Mouse (Mus musculus) G1E (cell line): ENCODE measurements around the gene C130026I21Rik. TPM values are rescaled to one million over a fixed set of nuclear protein-coding genes. Genes with fewer than 3 reads are reported as not detected.
"Not testable (repeated sequence)": the region's sequence is repeated elsewhere in the genome, so short reads cannot be mapped to it uniquely, and the experiment has no call there.

Experiments used
- ATAC-seq: 2 replicates; pipeline ENCODE4 v1.8.0; 2016; ENCODE audit warnings: mild to moderate bottlenecking; ENCODE audit not compliant: insufficient number of reproducible peaks, poor library complexity, low FRiP score, severe bottlenecking; ENCODE audit errors: extremely low read depth
- DNase-seq: peaks from one replicate; pipeline ENCODE4 v3.0.0; 2012; ENCODE audit warnings: low spot score
- H3K27me3 ChIP-seq: 2 replicates; pipeline ENCODE4 v1.6.1; 2012; ENCODE audit warnings: mild to moderate bottlenecking, low read length, inconsistent platforms; ENCODE audit not compliant: insufficient read depth
- H3K36me3 ChIP-seq: replicated peaks from 2 replicates; pipeline ENCODE3; 2012; ENCODE audit warnings: mild to moderate bottlenecking, inconsistent platforms
- H3K4me1 ChIP-seq: 2 replicates; pipeline ENCODE4 v1.6.1; 2012; ENCODE audit warnings: low read depth, low read length, inconsistent platforms, mixed read lengths; ENCODE audit not compliant: insufficient read depth
- H3K4me3 ChIP-seq: 2 replicates; pipeline ENCODE4 v1.5.1; 2012; ENCODE audit warnings: low read depth, mild to moderate bottlenecking, inconsistent platforms, low read length, moderate library complexity, mixed read lengths
- H3K9me3 ChIP-seq: replicated peaks from 2 replicates; pipeline ENCODE4 v1.6.1; 2012; ENCODE audit warnings: inconsistent platforms
- polyA plus RNA-seq: library from polyadenylated mRNA; stranded (reverse); fragments of >175 nt; gene quantifications from 2 replicates; pipeline ENCODE4 v1.2.3, GENCODE M21; 2012
- total RNA-seq, 2 experiments: library from RNA; stranded (forward) in 1 of 2; stranded (reverse) in 1 of 2; fragments of 200-1000 nt in 1 of 2; fragments of >200 nt in 1 of 2; fragmentation: Nextera tagmentation in 1 of 2; gene quantifications; 2 replicates each; pipeline ENCODE4 v1.2.3; 2014 to 2017

Gene C130026I21Rik
- total RNA-seq (2014; fragmentation: Nextera tagmentation) = not detected in 2 replicates
- 2.9 and 4.1 TPM in 2 replicates for total RNA-seq (2017)
- not detected in 2 replicates for polyA plus RNA-seq

DNA sequence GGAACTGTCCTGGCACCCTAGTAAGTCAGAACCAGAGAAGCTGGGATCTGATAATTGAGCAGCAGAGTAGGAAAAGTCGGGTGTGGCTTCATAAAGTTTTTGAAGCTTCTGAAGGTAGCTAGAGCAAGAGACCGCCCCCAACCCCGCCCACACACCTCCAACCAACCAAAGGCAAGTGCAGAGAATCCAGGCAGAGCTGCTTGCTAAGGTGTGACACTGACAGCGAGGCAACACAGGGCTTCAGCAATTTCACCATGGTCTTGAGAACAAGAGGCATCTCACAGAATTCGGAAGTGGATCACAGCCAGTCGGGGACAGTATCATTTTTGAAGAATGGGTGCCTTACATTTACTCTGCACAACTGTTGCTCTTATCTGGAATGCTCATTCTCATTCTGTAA, at the start of gene C130026I21Rik:
Gene C130026I21Rik, minus strand, starts transcription at position 101 of the 400 bp plus-strand sequence.
- DNase-seq, H3K27me3 ChIP-seq, ATAC-seq, H3K4me3 ChIP-seq, H3K9me3 ChIP-seq, H3K36me3 ChIP-seq, H3K4me1 ChIP-seq: not testable (repeated sequence)

DNA sequence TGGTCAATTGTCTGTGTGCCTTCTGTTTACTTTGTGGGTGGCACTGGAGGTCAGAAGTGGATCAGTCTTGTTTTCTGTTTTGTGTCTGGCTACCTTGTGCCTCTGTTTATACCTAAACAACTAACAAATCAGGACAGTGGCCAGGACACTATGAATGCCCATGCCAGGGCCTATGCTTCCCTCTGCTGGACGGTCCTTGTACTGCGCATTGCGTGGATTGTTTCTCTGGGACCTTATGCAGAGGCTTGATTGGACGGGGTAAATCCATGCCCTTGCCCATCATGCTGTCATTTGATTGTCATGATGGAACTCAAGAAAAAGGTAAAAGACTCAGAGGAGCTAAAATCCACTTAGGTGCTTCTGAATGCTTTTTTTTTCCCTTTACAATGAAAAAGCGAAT, 16.7 kb upstream of the C130026I21Rik start:
- not testable (repeated sequence) for H3K36me3 ChIP-seq, H3K4me3 ChIP-seq, ATAC-seq, H3K4me1 ChIP-seq, H3K9me3 ChIP-seq, H3K27me3 ChIP-seq, DNase-seq

DNA sequence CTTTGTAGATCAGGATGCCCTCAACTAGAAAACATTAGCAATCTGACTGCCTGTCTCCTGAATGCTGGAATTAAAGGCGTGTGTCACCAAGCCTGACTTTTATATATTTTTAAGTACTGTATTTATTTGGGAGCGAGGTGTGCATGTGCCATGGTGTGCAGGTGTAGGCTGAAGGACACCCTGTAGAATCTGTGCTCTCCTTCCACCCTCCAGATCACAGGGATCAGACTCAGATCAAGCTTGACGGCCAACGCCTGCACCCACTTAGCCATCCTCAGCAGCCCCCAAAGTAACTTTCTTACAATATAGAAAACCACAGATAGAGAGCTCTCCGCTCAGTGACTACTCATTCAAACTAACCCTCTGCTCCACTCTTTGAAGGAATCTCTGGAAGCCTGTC, 6.1 kb upstream of the C130026I21Rik start:
- not testable (repeated sequence) for H3K27me3 ChIP-seq, DNase-seq, H3K9me3 ChIP-seq, H3K4me1 ChIP-seq, ATAC-seq, H3K36me3 ChIP-seq, H3K4me3 ChIP-seq

DNA sequence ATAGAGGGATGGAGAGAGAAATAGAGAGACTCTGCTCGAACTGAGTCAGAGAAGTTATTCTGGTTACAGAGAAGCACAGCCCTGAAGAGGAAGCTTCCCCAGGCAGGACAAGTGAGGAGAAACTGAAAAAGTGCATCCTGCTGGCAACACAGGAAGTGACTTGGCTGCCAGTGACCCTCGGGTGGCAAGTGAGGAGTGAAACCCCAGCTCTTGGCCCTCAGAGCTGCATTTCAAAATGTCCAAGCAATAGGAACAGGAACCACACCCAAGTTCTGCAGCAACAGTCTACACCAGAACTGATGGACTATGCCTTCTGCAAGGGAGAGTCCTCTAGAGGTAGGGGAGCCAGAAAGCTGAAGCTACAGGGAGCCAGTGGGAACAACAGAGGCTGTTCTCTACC, 11.7 kb downstream of the C130026I21Rik start:
- H3K9me3 ChIP-seq, H3K36me3 ChIP-seq, DNase-seq, H3K4me1 ChIP-seq, ATAC-seq, H3K27me3 ChIP-seq, H3K4me3 ChIP-seq: not testable (repeated sequence)

DNA sequence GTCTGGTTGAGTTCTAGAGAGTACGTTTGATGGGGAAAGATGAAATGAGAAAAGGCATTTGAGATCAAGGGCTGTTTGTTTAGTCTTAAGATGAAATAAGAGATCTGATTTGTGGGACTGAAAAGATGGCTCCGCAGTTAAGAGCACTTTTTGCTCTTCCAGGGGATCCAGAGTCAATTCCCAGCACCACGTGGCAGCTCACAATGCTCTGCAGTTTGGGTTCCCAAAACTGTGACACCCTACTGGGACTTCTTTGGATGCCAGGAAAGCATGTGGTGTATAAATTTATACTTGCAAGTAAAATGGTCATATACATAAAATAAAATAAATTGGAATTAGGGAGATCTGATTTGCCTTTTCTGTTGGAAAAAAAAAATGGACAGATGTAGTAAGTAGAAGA, 15.1 kb downstream of the C130026I21Rik start:
- H3K36me3 ChIP-seq, H3K4me1 ChIP-seq, H3K27me3 ChIP-seq, H3K4me3 ChIP-seq, DNase-seq, ATAC-seq: not testable (repeated sequence)
- peaks cover 14% of the 10 kb centered on the region for H3K9me3 ChIP-seq

DNA sequence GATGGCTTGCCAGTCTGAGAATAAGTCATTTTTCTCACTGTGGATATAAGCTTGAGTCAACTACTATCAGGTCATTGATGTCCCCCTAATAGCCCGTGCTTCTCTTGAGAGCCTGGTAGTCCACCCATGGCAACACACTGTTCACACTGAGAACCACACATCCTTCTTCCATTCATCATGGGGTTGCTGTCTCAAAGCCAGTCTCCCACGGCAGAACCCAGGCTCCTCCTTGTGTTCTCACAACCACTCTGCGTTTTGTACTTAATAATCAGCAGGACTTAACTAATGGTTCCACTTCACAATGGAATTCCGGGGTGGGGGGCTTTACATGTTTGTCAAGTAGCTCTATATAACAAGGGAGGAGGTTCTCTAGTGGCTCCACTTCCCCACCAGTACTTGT, 19.2 kb downstream of the C130026I21Rik start:
- not testable (repeated sequence) for H3K4me1 ChIP-seq, DNase-seq, H3K27me3 ChIP-seq, H3K36me3 ChIP-seq, H3K4me3 ChIP-seq, ATAC-seq
- peaks cover 19% of the 10 kb centered on the region for H3K9me3 ChIP-seq

DNA sequence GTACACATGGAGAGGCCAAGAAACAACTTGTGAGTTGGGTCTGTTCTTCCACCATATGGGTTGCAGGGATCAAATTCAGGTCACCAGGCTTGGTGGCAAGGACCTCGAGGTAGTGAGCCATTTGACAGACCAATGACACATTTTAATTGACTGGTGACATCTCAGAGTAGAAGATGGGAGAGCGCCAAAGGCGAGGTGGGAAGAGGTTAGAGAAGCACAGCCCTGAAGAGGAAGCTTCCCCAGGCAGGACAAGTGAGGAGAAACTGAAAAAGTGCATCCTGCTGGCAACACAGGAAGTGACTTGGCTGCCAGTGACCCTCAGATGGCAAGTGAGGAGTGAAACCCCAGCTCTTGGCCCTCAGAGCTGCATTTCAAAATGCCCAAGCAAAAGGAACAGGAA, 21.4 kb downstream of the C130026I21Rik start:
- H3K27me3 ChIP-seq, H3K36me3 ChIP-seq, H3K4me3 ChIP-seq, ATAC-seq, DNase-seq, H3K4me1 ChIP-seq: not testable (repeated sequence)
- peaks cover 22% of the 10 kb centered on the region for H3K9me3 ChIP-seq

DNA sequence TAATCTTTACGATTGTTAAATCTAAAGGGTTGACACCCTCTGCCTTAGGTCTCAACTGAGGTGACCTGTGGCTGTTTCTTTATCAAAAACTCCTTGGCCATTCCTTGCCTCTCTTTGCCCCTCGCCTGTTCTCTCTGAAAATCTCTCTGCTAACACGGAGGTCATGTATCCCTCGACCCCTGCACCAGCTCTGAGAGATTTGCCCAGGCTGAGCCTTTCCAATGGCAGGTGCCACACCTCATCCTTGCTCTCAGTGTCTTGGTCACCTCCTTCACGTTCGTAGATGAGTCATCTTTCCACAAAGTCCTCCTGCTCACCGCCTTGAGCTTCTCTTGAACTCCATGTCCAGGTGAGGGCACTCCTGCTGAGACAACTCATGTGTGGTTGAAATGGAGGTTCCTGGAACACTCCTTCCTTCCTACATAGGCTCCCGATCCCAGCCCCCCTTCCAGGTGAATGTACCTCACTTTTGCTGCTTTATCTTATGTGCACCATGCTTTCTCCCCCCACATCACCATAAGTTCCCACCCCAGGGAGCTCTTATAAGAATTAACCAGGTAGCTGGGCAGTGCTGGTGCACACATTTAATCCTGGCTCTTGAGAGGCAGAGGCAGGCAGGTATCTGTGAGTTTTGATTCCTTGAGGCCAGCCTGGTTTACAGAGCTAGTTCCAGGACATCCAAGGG, 23.4 kb downstream of the C130026I21Rik start:
- not testable (repeated sequence) for H3K4me3 ChIP-seq, H3K27me3 ChIP-seq, H3K4me1 ChIP-seq, H3K36me3 ChIP-seq, DNase-seq, ATAC-seq
- H3K9me3 ChIP-seq = peaks cover 28% of the 10 kb centered on the region

DNA sequence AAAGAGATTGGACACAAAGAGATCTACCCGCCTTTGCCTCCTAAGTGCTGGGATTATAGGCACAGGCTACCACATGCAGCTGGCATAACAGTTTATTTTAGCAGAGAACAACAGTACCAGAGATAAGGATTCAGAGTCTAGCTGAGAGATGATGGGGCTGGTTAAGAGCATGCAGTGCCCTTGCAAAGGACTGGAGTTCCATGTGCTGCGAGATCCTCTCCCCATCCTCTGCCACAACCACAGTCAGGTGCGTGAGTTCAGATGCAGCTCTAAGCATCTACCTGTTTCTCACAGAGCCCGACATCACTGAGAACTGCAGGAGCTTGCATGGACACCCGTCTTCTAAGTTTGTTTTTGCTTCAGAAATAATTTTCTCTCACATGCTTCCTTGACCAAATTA, 24.1 kb downstream of the C130026I21Rik start:
- not testable (repeated sequence) for DNase-seq, ATAC-seq, H3K4me3 ChIP-seq, H3K27me3 ChIP-seq, H3K36me3 ChIP-seq, H3K4me1 ChIP-seq
- peaks cover 26% of the 10 kb centered on the region for H3K9me3 ChIP-seq

DNA sequence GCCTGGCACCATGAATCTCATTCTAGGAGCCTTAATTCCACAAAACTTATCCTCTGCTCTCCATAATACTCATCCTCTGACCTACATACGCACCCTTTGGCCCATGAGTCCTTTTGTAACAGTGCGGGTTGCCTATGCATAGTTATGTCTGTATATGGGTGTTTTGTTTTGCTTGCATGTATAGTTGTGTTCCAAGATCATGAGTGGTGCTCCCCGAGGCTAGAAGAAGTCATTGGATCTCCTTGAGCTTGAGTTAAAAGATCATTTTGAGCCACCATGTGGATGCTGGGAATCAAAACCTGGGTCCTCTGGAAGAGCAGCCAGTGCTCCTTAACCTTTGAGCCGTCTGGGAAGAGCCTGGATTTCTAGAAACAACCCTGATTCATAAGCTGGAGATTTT, 25.4 kb downstream of the C130026I21Rik start:
- H3K4me3 ChIP-seq, DNase-seq, H3K27me3 ChIP-seq, H3K4me1 ChIP-seq, ATAC-seq, H3K36me3 ChIP-seq: not testable (repeated sequence)
- peaks cover 23% of the 10 kb centered on the region for H3K9me3 ChIP-seq

DNA sequence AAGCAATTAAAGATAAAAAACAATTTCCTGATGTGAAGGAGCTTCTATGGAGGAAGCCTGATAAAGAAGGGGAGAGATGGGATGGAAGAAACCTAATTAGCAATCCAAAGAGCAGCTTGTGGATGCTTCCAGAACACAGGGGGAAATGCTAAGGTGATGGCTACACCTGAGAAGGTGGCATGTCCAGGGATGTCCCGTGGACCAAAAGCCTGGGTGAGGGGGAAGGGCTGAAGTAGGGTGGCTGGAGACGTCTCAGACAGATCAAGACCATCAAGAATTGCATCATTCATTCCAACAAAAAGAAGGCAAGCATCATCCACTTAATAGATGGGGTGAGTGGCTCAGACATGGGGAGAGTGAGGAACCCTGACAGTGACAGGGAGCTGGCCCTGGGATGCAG, 27.3 kb downstream of the C130026I21Rik start:
- not testable (repeated sequence) for ATAC-seq, H3K36me3 ChIP-seq, DNase-seq, H3K27me3 ChIP-seq, H3K4me3 ChIP-seq, H3K4me1 ChIP-seq
- peaks cover 27% of the 10 kb centered on the region for H3K9me3 ChIP-seq

DNA sequence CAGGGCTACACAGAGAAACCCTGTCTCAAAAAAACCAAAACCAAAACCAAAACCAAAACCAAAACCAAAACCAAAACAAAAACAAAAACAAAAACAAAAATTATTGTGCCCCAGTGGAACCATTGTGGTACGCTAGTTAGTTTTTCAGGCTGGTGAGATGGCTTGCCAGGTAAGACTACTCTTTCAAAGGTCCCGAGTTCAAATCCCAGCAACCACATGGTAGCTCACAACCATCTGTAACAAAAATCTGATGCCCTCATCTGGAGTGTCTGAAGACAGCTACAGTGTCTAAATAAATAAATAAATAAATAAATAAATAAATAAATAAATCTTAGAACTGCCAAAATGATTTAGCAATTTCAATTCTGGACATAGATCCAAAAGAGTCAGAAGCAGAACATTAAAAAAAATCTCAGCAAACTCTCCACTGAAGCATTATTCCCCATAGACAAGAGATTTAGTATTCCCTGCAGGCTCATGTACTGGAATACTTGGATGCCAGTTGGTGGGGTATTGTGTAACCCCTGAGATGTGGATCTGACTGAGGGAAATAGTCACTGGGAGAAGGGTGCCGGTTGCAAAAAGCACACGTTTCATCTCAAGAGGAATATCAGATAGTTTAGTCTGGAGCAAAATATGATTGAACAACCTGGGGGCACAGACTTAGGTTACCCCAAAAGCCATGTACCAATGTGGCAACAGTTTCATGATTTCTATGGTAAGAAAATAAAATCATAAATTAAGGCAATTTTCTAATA, 31.2 kb downstream of the C130026I21Rik start:
- not testable (repeated sequence) for ATAC-seq, DNase-seq, H3K27me3 ChIP-seq, H3K4me1 ChIP-seq, H3K4me3 ChIP-seq, H3K36me3 ChIP-seq
- peaks cover 16% of the 10 kb centered on the region for H3K9me3 ChIP-seq
